Mouse (Mus musculus): ENCODE results near the gene Esr1. TPM values are rescaled to one million over a fixed set of nuclear protein-coding genes. Genes with fewer than 3 reads are reported as not detected.
A peak's percentile ranks its signal among the peaks of the same experiment; 100 is the strongest.
"Not testable (repeated sequence)": the region's sequence is repeated elsewhere in the genome, so short reads cannot be mapped to it uniquely, and the experiment has no call there.

The Esr1 gene
- polyA plus RNA-seq, 1 experiment from 2014 or later, result 3.3 TPM

DNA sequence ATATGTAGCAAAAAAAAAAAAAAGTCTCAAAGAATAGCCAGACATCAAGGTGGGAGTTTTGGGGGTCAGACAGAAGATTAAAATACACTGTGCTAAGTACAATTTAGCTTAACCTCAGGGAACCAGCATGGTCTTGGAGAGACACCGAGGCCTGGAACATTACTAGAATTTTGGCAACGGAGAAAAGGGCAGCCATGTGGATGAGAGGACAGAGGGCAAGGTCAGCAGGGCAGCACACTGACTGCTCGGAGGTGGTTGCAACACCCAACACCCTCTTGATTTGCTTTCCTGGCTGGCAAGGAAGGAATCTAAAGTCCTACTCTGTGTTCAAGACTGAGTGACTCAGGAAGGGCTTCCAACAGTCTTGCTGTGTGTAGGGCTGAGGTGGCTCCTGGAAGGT, 60.5 kb downstream of the Esr1 start:
- no peaks in the 10 kb centered on the region for H3K27me3 ChIP-seq (ENCODE audit: insufficient read depth, low read length)
- TF ChIP-seq CTCF (IDR thresholded peaks at IDR 0.05; ENCODE audit: low read depth), result no peak
- H3K9me3 ChIP-seq (replicated peaks; ENCODE audit: low read length), result no peaks in the 10 kb centered on the region
- H3K27ac ChIP-seq, result no peak overlapping the region
- H3K36me3 ChIP-seq (ENCODE audit: insufficient read depth, low read length), result no peaks in the 10 kb centered on the region
- H3K4me1 ChIP-seq (replicated peaks; ENCODE audit: insufficient read depth, low read length), result no peaks in the 10 kb centered on the region
- 54% methylated on average over 3 of the region's 3 CpGs for WGBS
- H3K4me2 ChIP-seq (ENCODE audit: low read length), result no peak overlapping the region
- ATAC-seq (replicated peaks; ENCODE audit: low FRiP score, low read depth) (no peak), DNase-seq (ENCODE audit: low spot score) (no peak)
- H3K9ac ChIP-seq (ENCODE audit: low read depth, low read length), result no peak overlapping the region
- no peak overlapping the region for H3K4me3 ChIP-seq (replicated peaks; ENCODE audit: low read depth, low read length)

GRCm38 (mm10) chr10:4673311-4673816, 62.0 kb downstream of the Esr1 start:
- no peaks in the 10 kb centered on the region for H3K4me1 ChIP-seq (replicated peaks; ENCODE audit: insufficient read depth, low read length)
- no peak overlapping the region for H3K9ac ChIP-seq (ENCODE audit: low read depth, low read length)
- H3K4me2 ChIP-seq (ENCODE audit: low read length), result no peak overlapping the region
- no peak overlapping the region for H3K4me3 ChIP-seq (replicated peaks; ENCODE audit: low read depth, low read length)
- no peak for TF ChIP-seq CTCF (IDR thresholded peaks at IDR 0.05; ENCODE audit: low read depth)
- H3K27me3 ChIP-seq (ENCODE audit: insufficient read depth, low read length), result no peaks in the 10 kb centered on the region
- WGBS, result 78% methylated on average over 4 of the region's 4 CpGs
- no peak for ATAC-seq (replicated peaks; ENCODE audit: low FRiP score, low read depth)
- no peaks in the 10 kb centered on the region for H3K36me3 ChIP-seq (ENCODE audit: insufficient read depth, low read length)
- no peaks in the 10 kb centered on the region for H3K9me3 ChIP-seq (replicated peaks; ENCODE audit: low read length)
- no peak overlapping the region for H3K27ac ChIP-seq
- no peak for DNase-seq (ENCODE audit: low spot score)

- H3K9ac ChIP-seq (ENCODE audit: low read depth, low read length); ATAC-seq (replicated peaks; ENCODE audit: low FRiP score, low read depth); H3K36me3 ChIP-seq (ENCODE audit: insufficient read depth, low read length); H3K4me1 ChIP-seq (replicated peaks; ENCODE audit: insufficient read depth, low read length); H3K4me3 ChIP-seq (replicated peaks; ENCODE audit: low read depth, low read length); H3K27me3 ChIP-seq (ENCODE audit: insufficient read depth, low read length); H3K9me3 ChIP-seq (replicated peaks; ENCODE audit: low read length); H3K27ac ChIP-seq: not testable (repeated sequence)
- DNase-seq (ENCODE audit: low spot score), result peak; percentile 68
- TF ChIP-seq CTCF (IDR thresholded peaks at IDR 0.05; ENCODE audit: low read depth), result peak; percentile 60
- WGBS, result 18% methylated on average over 14 of the region's 14 CpGs
- H3K4me2 ChIP-seq (ENCODE audit: low read length), result peak overlapping the region; percentile 46
Measured at GRCm38 (mm10) chr10:4674983-4675592, 63.7 kb downstream of the Esr1 start.

GRCm38 (mm10) chr10:4683106-4683505, 71.7 kb downstream of the Esr1 start:
- no peaks in the 10 kb centered on the region for H3K4me1 ChIP-seq (replicated peaks; ENCODE audit: insufficient read depth, low read length)
- H3K27me3 ChIP-seq (ENCODE audit: insufficient read depth, low read length), result no peaks in the 10 kb centered on the region
- WGBS, result 73% methylated on average over 5 of the region's 5 CpGs
- H3K4me3 ChIP-seq (replicated peaks; ENCODE audit: low read depth, low read length), result no peak overlapping the region
- H3K9ac ChIP-seq (ENCODE audit: low read depth, low read length), result no peak overlapping the region
- ATAC-seq (replicated peaks; ENCODE audit: low FRiP score, low read depth) (no peak), DNase-seq (ENCODE audit: low spot score) (no peak)
- TF ChIP-seq CTCF (IDR thresholded peaks at IDR 0.05; ENCODE audit: low read depth), result no peak
- H3K4me2 ChIP-seq (ENCODE audit: low read length), result no peak overlapping the region
- no peaks in the 10 kb centered on the region for H3K36me3 ChIP-seq (ENCODE audit: insufficient read depth, low read length)
- no peak overlapping the region for H3K27ac ChIP-seq
- H3K9me3 ChIP-seq (replicated peaks; ENCODE audit: low read length), result no peaks in the 10 kb centered on the region

GRCm38 (mm10) chr10:4683711-4684265, 72.4 kb downstream of the Esr1 start:
- Histone ChIP-seq H3K4me3 (replicated peaks; ENCODE audit: low read depth, low read length) (no peak overlapping the region), H3K9me3 (replicated peaks; ENCODE audit: low read length) (no peaks in the 10 kb centered on the region), H3K27ac (no peak overlapping the region), H3K9ac (ENCODE audit: low read depth, low read length) (no peak overlapping the region), H3K36me3 (ENCODE audit: insufficient read depth, low read length) (no peaks in the 10 kb centered on the region), H3K4me1 (replicated peaks; ENCODE audit: insufficient read depth, low read length) (no peaks in the 10 kb centered on the region), H3K27me3 (ENCODE audit: insufficient read depth, low read length) (no peaks in the 10 kb centered on the region), H3K4me2 (ENCODE audit: low read length) (no peak overlapping the region)
- TF ChIP-seq CTCF (IDR thresholded peaks at IDR 0.05; ENCODE audit: low read depth), result no peak
- WGBS, result 84% methylated on average over 12 of the region's 12 CpGs
- ATAC-seq (replicated peaks; ENCODE audit: low FRiP score, low read depth) (no peak), DNase-seq (ENCODE audit: low spot score) (no peak)

DNA sequence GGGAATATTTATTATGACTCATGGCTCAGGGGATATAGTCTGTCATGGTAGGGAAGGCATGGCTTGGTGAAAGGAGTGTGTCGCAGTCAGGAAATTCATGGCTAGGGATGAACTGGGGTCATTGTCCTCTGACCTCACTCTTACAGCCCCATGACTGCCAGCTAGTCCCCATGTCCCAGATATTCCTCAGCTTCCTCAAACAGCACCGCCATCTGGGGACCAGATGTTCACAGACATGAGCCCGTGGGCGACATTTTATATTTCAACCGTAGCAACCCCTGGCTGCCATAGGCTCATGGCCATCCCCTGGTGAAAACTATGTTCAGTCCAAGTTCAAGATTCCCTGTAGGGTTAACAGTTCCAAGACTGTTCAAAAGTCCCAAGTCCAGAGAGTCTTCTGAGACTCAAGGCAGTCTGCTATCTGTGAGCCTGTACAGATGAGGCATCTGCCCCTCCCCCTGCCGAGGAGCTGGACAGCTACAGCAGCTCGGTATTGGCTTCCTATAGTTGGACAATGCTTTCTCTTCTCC, 83.0 kb downstream of the Esr1 start:
- H3K4me2 ChIP-seq (ENCODE audit: low read length), result no peak overlapping the region
- H3K4me1 ChIP-seq (replicated peaks; ENCODE audit: insufficient read depth, low read length), result no peaks in the 10 kb centered on the region
- H3K36me3 ChIP-seq (ENCODE audit: insufficient read depth, low read length), result no peaks in the 10 kb centered on the region
- TF ChIP-seq CTCF (IDR thresholded peaks at IDR 0.05; ENCODE audit: low read depth), result no peak
- H3K27me3 ChIP-seq (ENCODE audit: insufficient read depth, low read length), result no peaks in the 10 kb centered on the region
- no peak overlapping the region for H3K9ac ChIP-seq (ENCODE audit: low read depth, low read length)
- no peak for DNase-seq (ENCODE audit: low spot score)
- ATAC-seq (replicated peaks; ENCODE audit: low FRiP score, low read depth), result no peak
- no peak overlapping the region for H3K4me3 ChIP-seq (replicated peaks; ENCODE audit: low read depth, low read length)
- 77% methylated on average over 7 of the region's 7 CpGs for WGBS
- no peaks in the 10 kb centered on the region for H3K9me3 ChIP-seq (replicated peaks; ENCODE audit: low read length)
- no peak overlapping the region for H3K27ac ChIP-seq

Data from kidney, postnatal 0 days (tissue).